Mouse (Mus musculus): ENCODE results near the gene Gm49601.

DNA sequence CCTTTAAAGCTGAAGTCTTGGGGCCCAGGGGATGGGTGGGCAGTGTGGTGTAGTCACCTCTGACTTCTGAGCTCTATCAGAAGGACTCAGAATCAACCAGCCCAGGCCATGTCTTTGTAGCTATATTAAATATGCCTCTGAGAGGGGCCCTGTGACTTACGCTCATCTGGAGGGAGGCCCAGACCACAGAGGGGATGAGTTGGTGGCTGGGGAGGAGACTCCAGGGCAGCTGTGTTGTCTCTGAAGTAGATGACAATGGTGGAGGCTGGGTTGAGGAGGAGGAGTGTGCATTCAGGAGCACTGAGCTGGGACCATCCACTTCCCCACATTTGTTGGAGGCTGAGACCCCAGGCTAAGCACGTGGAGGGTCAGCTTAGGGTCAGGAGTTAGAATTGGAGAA, 7.9 kb downstream of the Gm49601 start:
- no peak for TF ChIP-seq CTCF (IDR thresholded peaks at IDR 0.05; ENCODE audit: borderline replicate concordance, extremely low read depth, insufficient read depth, insufficient read length)
- no peak for TF ChIP-seq POLR2A (IDR thresholded peaks at IDR 0.05; ENCODE audit: borderline replicate concordance, extremely low read depth, insufficient read depth, insufficient read length, poor library complexity, severe bottlenecking)
